Mouse (Mus musculus): ENCODE data around the gene Ssr4. TPM values are rescaled to one million over a fixed set of nuclear protein-coding genes. Genes with fewer than 3 reads are reported as not detected.

The Ssr4 gene
- 126 to 139 TPM (median 134 TPM) in 4 replicates for total RNA-seq (2023)

GRCm38 (mm10) chrX:73786364-73787224 lies at the start of gene Ssr4, which contains the start of gene Idh3g:
Gene Ssr4, plus strand, starts transcription at chrX:73787028.
Gene Idh3g, minus strand, starts transcription at chrX:73786897.

DNA sequence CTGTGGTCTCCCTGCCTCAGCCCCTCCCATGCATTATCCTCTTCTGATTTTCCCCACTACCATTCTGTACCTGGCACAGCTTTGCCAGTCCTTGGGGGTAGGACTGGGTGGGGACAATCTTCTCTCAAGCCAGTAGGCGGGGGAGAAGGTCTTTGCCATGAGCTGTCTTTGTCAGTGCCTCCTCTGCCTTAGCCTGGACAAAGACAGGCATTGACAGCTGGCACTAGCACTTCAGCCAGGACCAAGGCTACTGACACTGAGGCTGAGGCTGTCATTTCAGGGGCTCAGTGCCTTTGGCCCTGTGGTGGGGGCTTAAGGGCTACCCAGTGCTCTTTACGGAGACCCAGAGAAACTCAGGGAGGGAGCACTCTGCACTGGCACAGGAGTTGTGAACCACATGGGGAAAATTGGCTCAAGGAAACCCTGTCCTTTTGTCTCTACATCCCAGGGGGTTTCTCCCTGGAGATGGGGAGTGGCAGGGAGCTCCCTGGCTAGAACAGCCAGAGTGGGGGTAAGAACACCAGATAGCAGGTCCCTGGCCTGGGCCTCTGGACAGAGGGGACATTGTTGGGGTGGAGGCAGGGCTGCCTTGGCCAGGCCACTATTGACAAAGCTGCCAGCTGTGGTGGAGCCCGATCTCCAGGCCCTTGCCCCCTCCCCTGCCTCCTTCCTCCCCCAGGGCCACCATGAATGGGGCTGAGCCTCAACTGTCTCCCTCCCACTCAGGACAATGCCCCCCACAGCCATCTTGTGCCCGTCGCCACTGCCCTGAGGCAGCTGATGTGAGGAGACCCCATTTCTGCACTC lies 30.3 kb upstream of the Ssr4 start, which contains the start of gene Plxnb3:
Plxnb3 (plus strand) TSS at position 757 of the 807 bp plus-strand sequence.

DNA sequence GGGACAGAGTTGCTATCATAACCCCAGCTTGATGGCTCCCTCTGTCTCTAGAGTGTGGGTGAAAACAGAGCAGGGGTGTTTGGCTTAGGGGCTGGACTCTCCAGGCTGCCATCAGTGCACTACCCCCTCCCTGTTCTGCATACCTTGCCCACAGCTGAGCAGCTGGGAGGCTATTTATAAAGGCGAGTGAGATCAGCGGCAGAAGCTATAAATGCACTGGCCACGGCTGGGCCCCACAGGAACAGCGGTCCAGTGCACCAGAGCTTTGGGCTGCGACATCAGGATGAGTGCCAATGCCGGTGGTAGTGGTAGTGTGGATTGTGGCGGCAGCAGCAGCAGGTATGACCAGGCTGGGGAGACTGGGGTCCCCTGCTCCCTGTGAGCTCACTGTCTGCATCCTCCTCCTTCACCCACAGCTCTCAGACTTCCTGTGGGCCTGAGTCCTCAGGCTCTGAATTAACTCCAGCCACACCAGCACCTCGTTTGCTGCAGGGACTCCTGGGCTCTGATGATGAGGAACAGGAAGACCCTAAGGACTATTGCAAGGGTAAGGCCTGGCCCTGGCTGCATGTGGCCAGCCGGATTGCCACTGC lies 12.6 kb upstream of the Ssr4 start, which contains the start of gene Srpk3:
Srpk3 (plus strand) TSS at position 238 of the 593 bp plus-strand sequence.

GRCm38 (mm10) chrX:73824185-73825151 lies 37.6 kb downstream of the Ssr4 start, which contains the start of gene Pdzd4:
Gene Pdzd4, minus strand, starts transcription at chrX:73824969.

Other genes with a start within 250 kb of the Ssr4 start
- not detected in 4 replicates for gene Dusp9, start 147.6 kb upstream of the Ssr4 start, total RNA-seq (2023)
- 1.1 TPM in 1 of 4 replicates, not detected in the others for gene Pnck, start 126.9 kb upstream of the Ssr4 start, total RNA-seq (2023)
- 0.64 to 1.6 TPM in 2 of 4 replicates, not detected in the others for gene Slc6a8, start 113.9 kb upstream of the Ssr4 start, total RNA-seq (2023)
- gene Bcap31, start 70.9 kb upstream of the Ssr4 start, total RNA-seq (2023), result 127 to 144 TPM (median 136 TPM) in 4 replicates
- gene Abcd1, start 70.4 kb upstream of the Ssr4 start, total RNA-seq (2023), result 67.1 to 75.5 TPM (median 69.5 TPM) in 4 replicates
- gene Plxnb3, start 29.9 kb upstream of the Ssr4 start, total RNA-seq (2023), result 0.09 TPM in 1 of 4 replicates, not detected in the others
- 162 to 174 TPM (median 166 TPM) in 4 replicates for gene Srpk3, start 12.6 kb upstream of the Ssr4 start, total RNA-seq (2023)
- gene Idh3g, start 131 bp upstream of the Ssr4 start, total RNA-seq (2023), result 144 to 159 TPM (median 154 TPM) in 4 replicates
- gene Pdzd4, start 37.9 kb downstream of the Ssr4 start, total RNA-seq (2023), result 0.52 to 1.3 TPM (median 0.90 TPM) in 4 replicates
- gene Avpr2, start 105.1 kb downstream of the Ssr4 start, total RNA-seq (2023), result 0.21 TPM in 1 of 4 replicates, not detected in the others
- gene L1cam, start 109.1 kb downstream of the Ssr4 start, total RNA-seq (2023), result 16.2 to 21.5 TPM (median 17.9 TPM) in 4 replicates
- 327 to 363 TPM (median 346 TPM) in 4 replicates for gene Arhgap4, start 134.8 kb downstream of the Ssr4 start, total RNA-seq (2023)
- 47.6 to 57.0 TPM (median 52.9 TPM) in 4 replicates for gene Naa10, start 134.9 kb downstream of the Ssr4 start, total RNA-seq (2023)
- gene Renbp, start 143.8 kb downstream of the Ssr4 start, total RNA-seq (2023), result 36.1 to 45.6 TPM (median 43.1 TPM) in 4 replicates
- gene Hcfc1, start 179.3 kb downstream of the Ssr4 start, total RNA-seq (2023), result 107 to 120 TPM (median 111 TPM) in 4 replicates
- gene Irak1, start 236.9 kb downstream of the Ssr4 start, total RNA-seq (2023), result 179 to 208 TPM (median 199 TPM) in 4 replicates

Measured in B cell, adult 62 days (primary cell).